Comparison of ENCODE assay signal across 8 mouse cellular contexts in genomic region chr11:115536038-115536681, GRCm38 (mm10). TPM values are rescaled to one million over a fixed set of nuclear protein-coding genes. Genes with fewer than 3 reads are reported as not detected.
DNase-seq lines count a peak whose midpoint lies in the region; ATAC-seq and TF ChIP-seq lines count a peak whose summit lies in the region.

Gene Sumo2 (minus strand): TSS chr11:115536276.

- 0 out of 2 replicates have a peak, but pooled peaks have one; percentile 16 for TF ChIP-seq EP300 in heart, adult 2 months (IDR thresholded peaks at IDR 0.05; ENCODE audit: insufficient read depth, low read depth, low read length)

- peaks cover 36% of the 10 kb centered on the region for H3K36me3 ChIP-seq in embryonic facial prominence, embryonic 14.5 days (ENCODE audit: control insufficient read depth, insufficient read depth, low read length)
- peaks cover 21% of the 10 kb centered on the region for H3K36me3 ChIP-seq in heart, adult 2 months (ENCODE audit: control insufficient read depth, insufficient read depth, low read length)
- H3K36me3 ChIP-seq in limb, embryonic 13.5 days = peaks cover 30% of the 10 kb centered on the region
- 0 out of 2 replicates have a peak, but pooled peaks cover 8% of the 10 kb centered on the region for H3K36me3 ChIP-seq in midbrain, embryonic 16.5 days (ENCODE audit: control insufficient read depth, insufficient read depth, low read length)

- WGBS in embryonic facial prominence, embryonic 14.5 days = 0% methylated on average over 22 of the region's 70 CpGs
- 1% methylated on average over 70 of the region's 70 CpGs for WGBS in heart, adult 2 months
- under 1% methylated on average over 60 of the region's 70 CpGs for WGBS in limb, embryonic 13.5 days
- under 1% methylated on average over 58 of the region's 70 CpGs for WGBS in midbrain, embryonic 16.5 days

- H3K27me3 ChIP-seq in embryonic facial prominence, embryonic 14.5 days (replicated peaks; ENCODE audit: control insufficient read depth, insufficient read depth, low read length) = no peaks in the 10 kb centered on the region
- H3K27me3 ChIP-seq in heart, adult 2 months (ENCODE audit: control insufficient read depth, insufficient read depth, low read length) = no peaks in the 10 kb centered on the region
- no peaks in the 10 kb centered on the region for H3K27me3 ChIP-seq in limb, embryonic 13.5 days
- no peaks in the 10 kb centered on the region for H3K27me3 ChIP-seq in midbrain, embryonic 16.5 days (ENCODE audit: control insufficient read depth, insufficient read depth, low read depth, low read length)

- H3K4me1 ChIP-seq in embryonic facial prominence, embryonic 14.5 days (ENCODE audit: control insufficient read depth, insufficient read depth, low read length) = peaks cover 16% of the 10 kb centered on the region; the same call in 1 of the 2 replicates
- peaks cover 3% of the 10 kb centered on the region; the same call in 1 of the 2 replicates for H3K4me1 ChIP-seq in heart, adult 2 months (ENCODE audit: control insufficient read depth, insufficient read depth, low read length)
- peaks cover 24% of the 10 kb centered on the region for H3K4me1 ChIP-seq in limb, embryonic 13.5 days
- H3K4me1 ChIP-seq in midbrain, embryonic 16.5 days (ENCODE audit: control insufficient read depth, insufficient read depth, low read length) = peaks cover 15% of the 10 kb centered on the region

- intact Hi-C loops in heart, adult 2 months (cut with DNase I) = loop anchor here (2.0 kb wide), 1 partner anchor 29 kb away; the partner anchor contains the start of gene Nup85

- peaks cover 2% of the 10 kb centered on the region; the same call in 1 of the 2 replicates for H3K79me2 ChIP-seq in heart, adult 2 months (replicated peaks; ENCODE audit: control insufficient read depth, insufficient read depth, low read length)

- H3K4me2 ChIP-seq in embryonic facial prominence, embryonic 14.5 days (ENCODE audit: low read depth, low read length) = peak within 1 kb of the TSS; percentile 88
- peak within 1 kb of the TSS; percentile 82 for H3K4me2 ChIP-seq in limb, embryonic 13.5 days (replicated peaks)
- H3K4me2 ChIP-seq in midbrain, embryonic 16.5 days (ENCODE audit: low read length) = peak within 1 kb of the TSS; percentile 85

- peak within 1 kb of the TSS; percentile 96 for H3K9ac ChIP-seq in embryonic facial prominence, embryonic 14.5 days (ENCODE audit: low read depth, low read length)
- H3K9ac ChIP-seq in heart, adult 2 months (ENCODE audit: low read depth, low read length) = peak within 1 kb of the TSS; percentile 92
- peak within 1 kb of the TSS; percentile 98 for H3K9ac ChIP-seq in limb, embryonic 13.5 days
- peak within 1 kb of the TSS; percentile 92 for H3K9ac ChIP-seq in midbrain, embryonic 16.5 days (ENCODE audit: low read depth, low read length)

- TF ChIP-seq POLR2A in heart, adult 2 months (IDR thresholded peaks at IDR 0.05; ENCODE audit: insufficient read depth, low read depth, low read length) = peak; percentile 62

- peak within 1 kb of the TSS; percentile 93 for H3K4me3 ChIP-seq in embryonic facial prominence, embryonic 14.5 days (ENCODE audit: low read depth, low read length)
- H3K4me3 ChIP-seq in heart, adult 2 months = peak within 1 kb of the TSS; percentile 73
- H3K4me3 ChIP-seq in limb, embryonic 13.5 days = peak within 1 kb of the TSS; percentile 84
- H3K4me3 ChIP-seq in midbrain, embryonic 16.5 days (ENCODE audit: low read depth, low read length) = peak within 1 kb of the TSS; percentile 96

- peak; percentile 34; the same call in 1 of the 2 replicates for TF ChIP-seq CTCF in heart, adult 2 months (IDR thresholded peaks at IDR 0.05)

- peak; percentile 89 for ATAC-seq in embryonic facial prominence, embryonic 14.5 days (ENCODE audit: low read depth)
- ATAC-seq in limb, embryonic 13.5 days (ENCODE audit: low FRiP score, low read depth) = peak; percentile 91
- peak; percentile 87 for ATAC-seq in midbrain, embryonic 16.5 days

- peak; percentile 91 for DNase-seq in 3T3-L1 (ENCODE audit: low read depth, low spot score)
- peak; percentile 98 to 99 for DNase-seq in adrenal gland, postnatal 4 days (ENCODE audit: low spot score in 2 of 2)
- DNase-seq in embryonic facial prominence, embryonic 14.5 days (ENCODE audit: low spot score) = peak; percentile 97
- DNase-seq in heart, adult 2 months = peak; percentile 99 to 100
- peak; percentile 97 to 99 for DNase-seq in kidney, adult 8-10 months
- peak; percentile 95 to 99 for DNase-seq in spleen, postnatal 10 days (ENCODE audit: low spot score in 2 of 2)

- no peaks in the 10 kb centered on the region for H3K9me3 ChIP-seq in embryonic facial prominence, embryonic 14.5 days (ENCODE audit: control insufficient read depth, low read length)
- H3K9me3 ChIP-seq in limb, embryonic 13.5 days = no peaks in the 10 kb centered on the region
- H3K9me3 ChIP-seq in midbrain, embryonic 16.5 days (replicated peaks; ENCODE audit: control insufficient read depth, low read length, poor library complexity, severe bottlenecking) = no peaks in the 10 kb centered on the region

- peak within 1 kb of the TSS; percentile 100 for H3K27ac ChIP-seq in embryonic facial prominence, embryonic 14.5 days (replicated peaks; ENCODE audit: low read depth, low read length)
- peak within 1 kb of the TSS; percentile 94 for H3K27ac ChIP-seq in heart, adult 2 months
- H3K27ac ChIP-seq in limb, embryonic 13.5 days = peak within 1 kb of the TSS; percentile 100
- peak within 1 kb of the TSS; percentile 99 for H3K27ac ChIP-seq in midbrain, embryonic 16.5 days (ENCODE audit: low read length)

RNA-seq across cellular contexts. Expression of gene Sumo2, which starts in this region (rescaled TPM):
- 100 to 1,000 TPM; 361 to 374 TPM for total RNA-seq in adrenal gland, postnatal 4 days (2021)
- polyA plus RNA-seq in embryonic facial prominence, embryonic 14.5 days (2014; fragmentation: Nextera tagmentation; extraction: Ambion mirVana) = 838 and 864 TPM in 2 replicates
- total RNA-seq in heart, adult 2 months (2021) = 100 to 1,000 TPM; 168 to 177 TPM
- polyA plus RNA-seq in heart, adult 2 months (2012; rRNA removed) = 64.7 and 126 TPM in 2 replicates
- polyA plus RNA-seq in limb, embryonic 13.5 days (2015; fragmentation: Nextera tagmentation; extraction: Ambion mirVana) = 1,169 and 1,249 TPM in 2 replicates
- polyA plus RNA-seq in midbrain, embryonic 16.5 days (2015; fragmentation: Nextera tagmentation; extraction: Ambion mirVana) = 1,000 and 1,072 TPM in 2 replicates

Comparison
In these comparisons a context has a peak if more than half of its experiments do, and no peak if none do; other contexts are left out.
1. Peak in every context shown above with its lines: DNase-seq, ATAC-seq, H3K4me3 ChIP-seq and H3K27ac ChIP-seq.